Mouse (Mus musculus) liver, embryonic 15.5 days (tissue): ENCODE results near the gene Tmem230. TPM values are rescaled to one million over a fixed set of nuclear protein-coding genes. Genes with fewer than 3 reads are reported as not detected.
A peak's percentile ranks its signal among the peaks of the same experiment; 100 is the strongest.

Experiments used
- ATAC-seq: fragments of 200-750 bp; cut with Nextera tagmentation; 2 replicates; pipeline ENCODE4 v1.8.0; 2017; ENCODE audit warnings: moderate number of reproducible peaks, mild to moderate bottlenecking, moderate library complexity; ENCODE audit not compliant: insufficient read depth
- H3K27ac ChIP-seq: fragments of 300-500 bp; sonication (generic); replicated peaks from 2 replicates; pipeline ENCODE4 v1.5.1; 2015; ENCODE audit warnings: mild to moderate bottlenecking, inconsistent platforms
- H3K27me3 ChIP-seq: fragments of 300-500 bp; sonication (generic); 2 replicates; pipeline ENCODE4 v1.6.1; 2015; ENCODE audit warnings: mild to moderate bottlenecking, inconsistent platforms
- H3K36me3 ChIP-seq: fragments of 300-500 bp; sonication (generic); replicated peaks from 2 replicates; pipeline ENCODE4 v1.6.1; 2015; ENCODE audit warnings: moderate library complexity, mild to moderate bottlenecking, inconsistent platforms
- H3K4me1 ChIP-seq: fragments of 300-500 bp; sonication (generic); replicated peaks from 2 replicates; pipeline ENCODE4 v1.6.1; 2015; ENCODE audit warnings: inconsistent platforms
- H3K4me2 ChIP-seq: fragments of 300-500 bp; sonication (generic); 2 replicates; pipeline ENCODE4 v1.6.1; 2015; ENCODE audit warnings: moderate library complexity, mild to moderate bottlenecking, inconsistent platforms
- H3K4me3 ChIP-seq: fragments of 300-500 bp; sonication (generic); replicated peaks from 2 replicates; pipeline ENCODE4 v1.5.1; 2015; ENCODE audit warnings: mild to moderate bottlenecking, inconsistent platforms
- H3K9ac ChIP-seq: fragments of 300-500 bp; sonication (generic); 2 replicates; pipeline ENCODE4 v1.6.1; 2015; ENCODE audit warnings: moderate library complexity, mild to moderate bottlenecking, inconsistent platforms
- H3K9me3 ChIP-seq: fragments of 300-500 bp; sonication (generic); replicated peaks from 2 replicates; pipeline ENCODE4 v1.6.1; 2016; ENCODE audit warnings: inconsistent platforms
- WGBS: fragments of 180-500 bp; shearing (Covaris S2); methylation state at CpG from one replicate; pipeline ENCODE4 v1.1.7; 2015; ENCODE audit warnings: mixed read lengths; ENCODE audit not compliant: insufficient replicate concordance; 5-methylcytosine and 5-hydroxymethylcytosine counted together
- polyA plus RNA-seq: library from polyadenylated mRNA; unstranded; fragments of >200 nt; fragmentation: Nextera tagmentation; extraction: Ambion mirVana; gene quantifications from 2 replicates; pipeline ENCODE4 v1.2.1, GENCODE M21; 2015

The Tmem230 gene
- polyA plus RNA-seq, 1 experiment from 2014 or later: 14.7 TPM

DNA sequence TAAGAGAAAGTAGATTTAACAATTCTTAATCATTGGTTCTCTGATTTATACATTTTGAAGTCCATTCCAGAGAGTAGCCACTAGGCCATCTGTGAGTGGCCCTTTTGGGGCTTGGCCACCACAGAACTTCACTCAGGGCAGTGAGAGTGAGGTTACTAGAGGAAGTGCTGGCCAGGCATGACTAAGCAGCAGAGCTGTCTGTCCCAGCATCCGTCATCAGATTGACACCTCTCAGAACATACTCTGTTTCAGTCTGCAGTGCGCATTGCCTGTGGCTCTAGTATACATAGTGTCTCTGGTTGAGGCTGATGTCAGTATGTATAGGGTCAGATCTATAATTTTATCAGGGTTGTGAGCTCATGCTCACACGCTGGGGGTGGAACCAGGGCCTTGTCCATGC is 21.6 kb upstream of the Tmem230 start:
- peak; percentile 53 for ATAC-seq
- Histone ChIP-seq H3K9ac (no peak overlapping the region), H3K4me3 (no peak overlapping the region), H3K4me1 (peaks cover 50% of the 10 kb centered on the region), H3K36me3 (no peaks in the 10 kb centered on the region), H3K27ac (no peak overlapping the region), H3K4me2 (no peak overlapping the region), H3K27me3 (no peaks in the 10 kb centered on the region), H3K9me3 (no peaks in the 10 kb centered on the region)
- WGBS: 46% methylated on average over 3 of the region's 3 CpGs

DNA sequence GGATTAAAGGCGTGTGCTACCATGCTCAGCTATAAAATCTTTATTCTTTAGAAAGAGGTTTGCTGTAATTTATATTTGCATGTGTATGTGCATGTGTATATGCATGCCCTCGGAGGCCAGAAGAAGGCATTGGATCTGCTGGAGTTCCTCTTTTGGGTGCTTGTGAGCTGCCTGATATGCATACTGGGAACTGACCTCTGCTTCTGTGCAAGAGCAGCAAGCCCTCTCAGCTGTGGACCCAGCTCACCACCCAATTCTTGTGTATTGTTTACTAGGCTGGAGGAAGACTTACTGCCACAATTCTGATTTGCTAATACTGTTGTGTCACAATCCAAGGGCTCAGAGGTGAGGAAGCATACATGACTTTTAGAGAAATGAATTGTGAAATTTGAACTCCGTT is 18.5 kb upstream of the Tmem230 start:
- Histone ChIP-seq H3K27ac (no peak overlapping the region), H3K4me1 (peaks cover 54% of the 10 kb centered on the region), H3K9ac (no peak overlapping the region), H3K4me2 (no peak overlapping the region), H3K4me3 (no peak overlapping the region), H3K27me3 (no peaks in the 10 kb centered on the region), H3K36me3 (no peaks in the 10 kb centered on the region), H3K9me3 (no peaks in the 10 kb centered on the region)
- no peak for ATAC-seq
- 59% methylated on average over 3 of the region's 3 CpGs for WGBS

DNA sequence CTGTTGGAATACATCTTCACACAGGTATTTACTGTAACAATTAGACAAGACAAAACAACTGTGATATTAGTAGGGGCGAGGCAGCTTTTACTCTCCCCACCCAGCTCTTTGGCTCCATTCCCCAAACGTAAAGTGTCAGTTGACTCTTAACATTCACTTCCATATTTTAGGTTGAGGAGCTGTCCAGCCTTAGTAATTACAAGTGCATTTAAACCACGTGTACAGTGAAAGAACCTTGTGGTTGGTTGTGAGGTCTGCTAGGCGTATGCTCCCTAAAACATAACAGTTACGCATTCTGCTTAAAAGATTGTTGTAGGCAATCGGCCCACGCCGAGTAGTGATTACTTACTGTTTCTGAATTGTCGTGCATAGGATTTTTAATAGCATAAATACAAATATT is 17.6 kb upstream of the Tmem230 start:
- Histone ChIP-seq H3K4me3 (no peak overlapping the region), H3K9ac (no peak overlapping the region), H3K27me3 (no peaks in the 10 kb centered on the region), H3K27ac (no peak overlapping the region), H3K9me3 (no peaks in the 10 kb centered on the region), H3K36me3 (no peaks in the 10 kb centered on the region), H3K4me1 (peaks cover 46% of the 10 kb centered on the region), H3K4me2 (peak overlapping the region; percentile 92)
- WGBS: 60% methylated on average over 9 of the region's 9 CpGs
- ATAC-seq: no peak

DNA sequence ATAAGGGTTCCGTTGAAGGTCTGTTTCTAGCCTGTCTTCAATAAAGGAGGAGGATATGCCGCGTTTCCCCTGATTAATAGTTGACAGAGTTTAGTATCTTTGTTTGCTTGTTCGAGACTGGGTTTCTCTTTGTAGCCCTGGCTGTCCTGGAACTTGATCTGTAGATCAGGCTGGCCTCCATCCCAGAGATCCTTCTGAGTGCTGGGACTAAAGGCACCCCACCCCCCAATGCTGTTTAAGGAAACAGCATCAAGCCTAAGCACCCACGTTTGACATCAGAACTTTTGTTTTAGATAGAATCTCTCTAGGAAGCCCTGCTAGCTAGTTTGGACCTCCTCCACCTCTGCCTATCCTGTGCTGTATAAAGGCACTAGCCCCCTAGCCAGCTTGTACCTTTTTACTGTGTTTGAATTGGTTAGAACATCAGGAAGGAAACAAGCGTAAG is 16.7 kb upstream of the Tmem230 start:
- Histone ChIP-seq H3K4me3 (peak overlapping the region; percentile 96), H3K36me3 (no peaks in the 10 kb centered on the region), H3K4me2 (peak overlapping the region; percentile 92), H3K27ac (peak overlapping the region; percentile 86), H3K9me3 (no peaks in the 10 kb centered on the region), H3K9ac (peak overlapping the region; percentile 92), H3K4me1 (peaks cover 36% of the 10 kb centered on the region), H3K27me3 (no peaks in the 10 kb centered on the region)
- WGBS: 16% methylated on average over 6 of the region's 6 CpGs
- no peak for ATAC-seq

DNA sequence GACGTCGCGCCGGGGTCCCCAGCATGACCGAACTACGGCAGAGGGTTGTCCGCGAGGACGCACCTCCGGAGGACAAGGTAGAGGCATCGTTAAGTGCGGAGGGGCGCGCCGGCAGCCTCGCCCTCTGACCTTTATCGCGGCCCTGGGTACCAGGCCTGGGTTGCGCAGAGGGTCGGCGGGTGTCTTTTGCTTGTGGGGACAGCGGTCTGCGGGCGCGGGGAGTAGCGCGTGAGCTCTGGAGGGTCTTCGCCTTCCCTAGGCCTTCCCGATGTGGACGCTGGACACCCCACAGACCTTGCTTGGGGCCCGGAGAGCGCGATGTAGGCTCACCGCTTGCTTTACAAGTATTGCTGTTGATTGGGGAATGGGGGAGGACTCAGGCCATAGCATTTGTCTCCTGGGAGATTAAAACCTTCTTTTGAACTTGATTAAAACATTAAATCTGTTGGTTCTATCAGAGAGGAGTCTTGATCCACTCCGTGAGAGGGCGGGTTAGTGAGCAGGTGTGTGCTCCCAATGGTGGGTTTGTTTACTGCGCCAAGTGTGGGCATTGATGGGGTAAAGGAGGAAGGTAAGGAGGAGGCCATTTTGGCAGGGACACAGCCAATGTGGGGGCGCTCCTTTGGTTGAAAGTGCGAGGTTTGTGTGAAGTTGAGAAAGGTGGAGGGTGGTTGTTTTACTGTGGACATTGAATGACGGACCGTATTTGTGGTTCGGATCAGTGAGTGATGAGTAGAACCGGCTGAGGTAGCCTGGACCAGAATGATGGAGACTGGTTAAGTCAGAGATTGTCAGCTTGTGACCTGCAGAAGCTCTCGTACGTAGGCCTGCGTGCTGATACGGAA is 16.0 kb upstream of the Tmem230 start:
- Histone ChIP-seq H3K4me1 (peaks cover 34% of the 10 kb centered on the region), H3K27me3 (no peaks in the 10 kb centered on the region), H3K36me3 (no peaks in the 10 kb centered on the region), H3K9me3 (no peaks in the 10 kb centered on the region), H3K9ac (peak overlapping the region; percentile 92), H3K27ac (peak overlapping the region; percentile 86), H3K4me2 (peak overlapping the region; percentile 92), H3K4me3 (peak overlapping the region; percentile 96)
- under 1% methylated on average over 47 of the region's 47 CpGs for WGBS
- peak; percentile 68 for ATAC-seq

DNA sequence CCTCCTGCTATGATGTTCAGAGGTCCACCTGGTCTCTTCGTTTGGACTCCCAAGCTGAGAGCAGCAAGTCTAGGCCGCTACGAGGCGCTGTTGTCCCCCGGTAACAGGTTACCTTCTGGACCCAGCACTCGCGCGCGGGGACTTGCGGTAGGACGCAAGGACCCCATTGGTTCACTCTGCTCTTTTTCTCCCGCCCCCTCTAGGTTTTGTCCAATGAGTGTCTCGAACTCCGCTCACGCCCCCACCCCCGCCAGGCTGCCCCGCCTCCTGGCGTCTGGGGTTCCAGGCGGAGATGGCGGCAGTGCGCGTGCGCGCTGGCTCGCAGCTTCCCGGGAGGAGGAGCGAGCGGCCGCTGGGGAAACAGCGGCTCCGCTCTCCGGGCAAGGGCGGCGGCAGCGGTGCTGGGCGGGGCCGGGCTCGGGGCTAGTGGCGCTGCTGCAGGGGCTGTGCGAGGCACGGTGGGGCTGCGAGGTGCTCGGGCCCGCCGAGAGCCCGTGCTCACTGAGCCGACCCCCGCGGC is 15.3 kb upstream of the Tmem230 start, which contains the start of gene Cds2:
Gene Cds2 (plus strand): TSS at position 270 of the 520 bp plus-strand sequence.
- WGBS: under 1% methylated on average over 47 of the region's 49 CpGs

DNA sequence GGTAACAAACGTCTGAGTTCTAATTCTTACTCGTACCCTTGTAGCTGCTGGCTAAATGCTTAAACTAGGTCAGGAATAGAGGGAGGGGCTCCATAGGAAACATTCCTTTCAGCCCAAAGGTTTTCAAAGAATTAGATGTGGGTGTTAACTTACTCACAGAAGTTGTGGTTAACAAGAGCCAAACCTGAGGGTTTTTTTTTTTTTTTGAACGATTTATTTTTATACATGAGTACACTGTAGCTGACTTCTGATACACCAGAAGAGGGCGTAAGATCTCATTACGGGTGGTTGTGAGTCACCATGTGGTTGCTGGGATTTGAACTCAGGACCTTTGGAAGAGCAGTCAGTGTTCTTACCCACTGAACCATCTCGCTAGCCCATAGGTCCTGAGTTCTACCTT is 14.6 kb upstream of the Tmem230 start:
- H3K9me3 ChIP-seq: no peaks in the 10 kb centered on the region
- 0 out of 2 replicates have a peak, but pooled peaks cover 3% of the 10 kb centered on the region for H3K36me3 ChIP-seq
- no peak for ATAC-seq
- no peaks in the 10 kb centered on the region for H3K27me3 ChIP-seq
- 59% methylated on average over 6 of the region's 6 CpGs for WGBS
- peaks cover 35% of the 10 kb centered on the region for H3K4me1 ChIP-seq
- H3K4me2 ChIP-seq: peak overlapping the region; percentile 92
- H3K27ac ChIP-seq: no peak overlapping the region
- peak overlapping the region; percentile 28; the same call in 1 of the 2 replicates for H3K9ac ChIP-seq
- H3K4me3 ChIP-seq: peak overlapping the region; percentile 96

More for the DNA sequence above, 15.3 kb upstream of the Tmem230 start, which contains the start of gene Cds2:
- peak within 1 kb of the TSS; percentile 86 for H3K27ac ChIP-seq
- peak within 1 kb of the TSS; percentile 92 for H3K9ac ChIP-seq
- peak within 1 kb of the TSS; percentile 92 for H3K4me2 ChIP-seq
- H3K4me3 ChIP-seq: peak within 1 kb of the TSS; percentile 96
- H3K4me1 ChIP-seq: peaks cover 34% of the 10 kb centered on the region
- H3K36me3 ChIP-seq: no peaks in the 10 kb centered on the region
- H3K27me3 ChIP-seq: no peaks in the 10 kb centered on the region
- ATAC-seq: peak; percentile 97
- H3K9me3 ChIP-seq: no peaks in the 10 kb centered on the region

DNA sequence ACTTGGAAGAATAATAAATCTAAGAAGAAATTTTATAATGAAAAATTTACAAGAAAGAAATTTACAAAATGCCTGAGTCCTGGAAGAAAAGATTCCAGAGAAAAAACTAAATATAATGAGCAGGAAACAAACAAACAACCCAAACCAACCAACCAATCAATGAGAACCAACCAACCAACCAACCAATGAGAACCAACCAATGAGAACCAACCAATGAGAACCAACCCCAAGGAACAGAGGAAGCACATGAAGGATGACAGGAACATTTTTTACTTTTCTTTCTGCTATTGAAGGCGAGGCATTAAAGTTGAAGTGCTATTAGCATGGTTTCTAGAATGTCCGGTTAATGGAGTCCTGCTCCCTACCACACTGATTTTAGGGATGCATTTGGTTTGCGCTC is 13.0 kb upstream of the Tmem230 start:
- WGBS: 73% methylated on average over 3 of the region's 3 CpGs
- no peak for ATAC-seq
- Histone ChIP-seq H3K9ac (no peak overlapping the region), H3K27ac (no peak overlapping the region), H3K4me3 (no peak overlapping the region), H3K9me3 (no peaks in the 10 kb centered on the region), H3K27me3 (no peaks in the 10 kb centered on the region), H3K4me2 (no peak overlapping the region), H3K4me1 (peaks cover 31% of the 10 kb centered on the region), H3K36me3 (0 out of 2 replicates have a peak, but pooled peaks cover 6% of the 10 kb centered on the region)

DNA sequence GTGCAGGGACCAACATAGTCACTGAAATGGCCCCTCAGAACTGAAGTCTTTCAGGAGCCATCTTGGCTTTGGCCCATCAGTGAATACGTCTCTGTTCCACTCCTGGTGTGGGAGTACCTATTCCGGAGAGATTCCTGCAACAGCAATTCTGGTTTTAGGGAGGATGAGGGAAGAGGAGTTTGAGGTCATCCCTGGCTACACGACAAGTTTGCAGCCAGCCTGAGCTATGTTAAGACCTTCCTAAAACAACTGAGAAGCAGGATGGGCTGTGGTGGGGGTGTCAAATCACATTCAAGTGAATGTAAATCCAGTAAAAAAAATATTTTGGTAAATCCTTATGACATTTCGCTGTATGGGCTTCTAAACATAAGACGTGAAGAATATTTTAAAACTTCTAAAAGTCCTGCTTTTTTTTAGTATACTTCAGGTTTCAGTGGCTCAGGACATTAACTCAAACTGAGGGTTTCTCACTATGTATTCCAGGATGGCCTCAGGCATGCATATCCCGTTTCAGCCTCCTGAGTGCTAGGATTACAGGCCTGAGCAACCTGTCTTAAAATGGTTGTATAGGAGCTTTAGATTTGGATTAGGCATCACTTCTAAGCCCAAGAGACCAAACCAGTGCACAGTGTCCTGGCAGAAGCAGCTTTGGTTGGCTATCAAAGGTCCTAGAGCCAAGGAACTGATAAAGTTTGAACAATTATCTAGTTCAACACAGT is 9.9 kb upstream of the Tmem230 start:
- 82% methylated on average over 6 of the region's 6 CpGs for WGBS
- Histone ChIP-seq H3K4me2 (no peak overlapping the region), H3K27me3 (no peaks in the 10 kb centered on the region), H3K36me3 (0 out of 2 replicates have a peak, but pooled peaks cover 6% of the 10 kb centered on the region), H3K4me1 (peaks cover 16% of the 10 kb centered on the region), H3K9ac (no peak overlapping the region), H3K9me3 (no peaks in the 10 kb centered on the region), H3K4me3 (no peak overlapping the region), H3K27ac (no peak overlapping the region)
- no peak for ATAC-seq

DNA sequence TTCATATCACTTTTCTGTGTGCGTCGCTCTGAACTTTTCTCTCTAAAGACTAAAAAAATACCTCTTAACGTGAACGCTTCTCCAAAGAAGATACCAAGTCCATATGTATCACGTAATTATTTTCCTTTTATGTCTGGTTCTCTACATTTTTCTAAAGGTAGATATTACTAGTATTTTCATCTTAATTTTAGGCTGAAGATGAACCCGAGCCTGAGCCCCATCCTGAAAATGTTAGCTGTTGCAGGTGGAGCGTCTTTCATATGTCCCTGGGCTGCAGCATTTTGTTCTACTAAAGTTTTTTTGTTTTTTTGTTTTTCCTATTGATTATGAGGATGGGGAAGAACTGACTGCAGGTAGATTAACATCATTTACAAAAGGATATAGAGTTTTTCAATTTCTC is 6.0 kb upstream of the Tmem230 start:
- WGBS: under 1% methylated on average over 7 of the region's 7 CpGs
- no peaks in the 10 kb centered on the region for H3K9me3 ChIP-seq
- peaks cover 32% of the 10 kb centered on the region for H3K36me3 ChIP-seq
- peak overlapping the region; percentile 77 for H3K4me2 ChIP-seq
- ATAC-seq: no peak
- H3K4me3 ChIP-seq: peak overlapping the region; percentile 83
- peak overlapping the region; percentile 85 for H3K27ac ChIP-seq
- H3K4me1 ChIP-seq: peaks cover 37% of the 10 kb centered on the region
- H3K27me3 ChIP-seq: no peaks in the 10 kb centered on the region
- H3K9ac ChIP-seq: peak overlapping the region; percentile 71
